Comparison of ENCODE assay signal across 9 mouse cellular contexts in the genomic region with DNA sequence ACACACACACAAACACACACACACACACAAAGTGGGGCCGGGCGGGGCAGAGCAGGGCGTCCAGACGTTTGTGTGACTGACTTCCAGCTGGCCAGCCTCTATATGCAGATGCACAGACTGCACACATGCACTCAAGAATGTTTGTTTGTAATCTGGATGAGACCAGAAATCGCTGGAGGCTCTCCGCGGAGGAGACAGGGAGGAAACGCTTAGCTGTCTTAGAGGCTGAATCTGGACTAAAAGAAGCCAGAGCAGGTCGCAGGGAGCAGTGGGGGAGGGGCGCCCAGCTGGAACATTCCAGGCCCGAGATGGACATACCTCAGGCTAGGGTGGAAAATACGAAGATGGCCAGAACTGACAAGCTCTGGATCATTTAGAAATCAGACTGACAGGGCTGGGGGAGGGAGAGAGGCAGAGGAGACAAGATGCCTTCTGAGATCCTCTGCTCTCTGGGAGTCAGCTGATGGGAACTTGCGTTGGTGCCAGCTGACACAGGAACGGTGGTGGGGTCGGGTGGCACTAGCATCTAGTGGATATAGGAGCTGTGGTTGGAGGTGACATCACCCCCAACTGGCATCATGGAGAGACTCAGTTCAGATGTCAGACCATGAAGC. TPM values are rescaled to one million over a fixed set of nuclear protein-coding genes. Genes with fewer than 3 reads are reported as not detected.
A peak's percentile ranks its signal among the peaks of the same experiment; 100 is the strongest.
DNase-seq lines count a peak whose midpoint lies in the region; ATAC-seq and TF ChIP-seq lines count a peak whose summit lies in the region.
"Had no signal": no experiment of that assay in that cellular context is flagged by ENCODE, and none has a peak within 500 bp of the region (broad histone marks: within the 10 kb centered on the region; RNA-seq: fewer than 3 reads in every experiment).

No protein-coding gene starts in this region.

- H3K27ac ChIP-seq in kidney, adult 2 months (ENCODE audit: insufficient read depth, low read depth, low read length) = no peak overlapping the region
- peak overlapping the region; percentile 66; the same call in 1 of the 2 replicates for H3K27ac ChIP-seq in stomach, embryonic 14.5 days (ENCODE audit: low read length)

- H3K4me2 ChIP-seq in stomach, embryonic 14.5 days (replicated peaks; ENCODE audit: low read depth, low read length) = no peak overlapping the region

- 22% methylated on average over 15 of the region's 15 CpGs for WGBS in kidney, adult 2 months
- WGBS in stomach, embryonic 14.5 days = 14% methylated on average over 15 of the region's 15 CpGs

- intact Hi-C loops in left cerebral cortex, postnatal 14 days (cut with DNase I) = no loop called here

- DNase-seq in kidney, adult 2 months = peak; percentile 46
- DNase-seq in kidney, adult 9 months = no peak
- DNase-seq in brain, embryonic 14.5 days (ENCODE audit: low read depth) = peak; percentile 55
- DNase-seq in gastrocnemius, postnatal 10 days = peak; percentile 58
- peak; percentile 68 for DNase-seq in kidney, postnatal 14 days
- no peak for DNase-seq in frontal cortex, postnatal 36 days (ENCODE audit: low spot score in 2 of 2)
- no peak for DNase-seq in left cerebral cortex, postnatal 14 days (ENCODE audit: low spot score in 2 of 2)

- no peaks in the 10 kb centered on the region for H3K27me3 ChIP-seq in kidney, adult 2 months (replicated peaks; ENCODE audit: control insufficient read depth, insufficient read depth, low read length)
- H3K27me3 ChIP-seq in stomach, embryonic 14.5 days (ENCODE audit: control insufficient read depth, insufficient read depth, low read length) = no peaks in the 10 kb centered on the region
- H3K27me3 ChIP-seq: Patski had no signal

- TF ChIP-seq CTCF in kidney, adult 2 months (conservative IDR thresholded peaks at IDR 0.05; ENCODE audit: insufficient read depth, insufficient read length, low read depth, low read length) = no peak
- no peak for TF ChIP-seq CTCF in brain, embryonic 14.5 days (IDR thresholded peaks at IDR 0.05; ENCODE audit: borderline replicate concordance, extremely low read depth, insufficient read depth, insufficient read length)

- peak; percentile 61; the same call in 1 of the 2 replicates for ATAC-seq in stomach, embryonic 14.5 days (ENCODE audit: insufficient number of reproducible peaks, insufficient read depth, low FRiP score, low read depth)
- ATAC-seq: Patski had no signal

- H3K9me3 ChIP-seq in stomach, embryonic 14.5 days (ENCODE audit: control insufficient read depth, low read depth, low read length) = no peaks in the 10 kb centered on the region

- H3K4me3 ChIP-seq in kidney, adult 2 months (ENCODE audit: insufficient read depth, low read depth, low read length) = no peak overlapping the region
- no peak overlapping the region for H3K4me3 ChIP-seq in stomach, embryonic 14.5 days (ENCODE audit: low read depth, low read length)

- no peak for TF ChIP-seq POLR2A in kidney, adult 2 months (IDR thresholded peaks at IDR 0.05; ENCODE audit: low read depth, low read length)
- no peak for TF ChIP-seq POLR2A in brain, embryonic 14.5 days (IDR thresholded peaks at IDR 0.05; ENCODE audit: borderline replicate concordance, extremely low read depth, insufficient read depth, insufficient read length, poor library complexity, severe bottlenecking)

- H3K4me1 ChIP-seq in kidney, adult 2 months (ENCODE audit: control insufficient read depth, insufficient read depth, low read length) = 0 out of 2 replicates have a peak, but pooled peaks cover 3% of the 10 kb centered on the region
- peaks cover 10% of the 10 kb centered on the region; the same call in 1 of the 2 replicates for H3K4me1 ChIP-seq in stomach, embryonic 14.5 days (ENCODE audit: control insufficient read depth, insufficient read depth, low read length)

- H3K36me3 ChIP-seq in kidney, adult 2 months (ENCODE audit: control insufficient read depth, insufficient read depth, low read length) = no peaks in the 10 kb centered on the region
- no peaks in the 10 kb centered on the region for H3K36me3 ChIP-seq in stomach, embryonic 14.5 days (ENCODE audit: control insufficient read depth, insufficient read depth, low read length)

- H3K9ac ChIP-seq in stomach, embryonic 14.5 days (replicated peaks; ENCODE audit: low read depth, low read length) = no peak overlapping the region

RNA-seq across cellular contexts. Expression of gene Zmynd8, which starts 7.6 kb away (rescaled TPM):
- 27.7 and 29.0 TPM in 2 replicates for polyA plus RNA-seq in kidney, adult 2 months (2012; rRNA removed)
- polyA plus RNA-seq in brain, embryonic 14.5 days (2012; rRNA removed) = 49.7 and 75.8 TPM in 2 replicates
- total RNA-seq in gastrocnemius, postnatal 10 days (2021) = 10 to 100 TPM; 29.6 to 30.4 TPM
- polyA plus RNA-seq in stomach, embryonic 14.5 days (2014; fragmentation: Nextera tagmentation; extraction: Ambion mirVana) = 53.1 and 57.6 TPM in 2 replicates
- 100 to 1,000 TPM; 130 to 171 TPM for total RNA-seq in left cerebral cortex, postnatal 14 days (2021)

Comparison
In these comparisons a context has a peak if more than half of its experiments do, and no peak if none do; other contexts are left out.
1. DNase-seq: peak in kidney, adult 2 months (single experiment), brain, embryonic 14.5 days (single experiment), gastrocnemius, postnatal 10 days (single experiment) and kidney, postnatal 14 days (single experiment); none in kidney, adult 9 months (single experiment), frontal cortex, postnatal 36 days (0 of 2) and left cerebral cortex, postnatal 14 days (0 of 2).